Mouse (Mus musculus): ENCODE data around the gene Oaf. TPM values are rescaled to one million over a fixed set of nuclear protein-coding genes. Genes with fewer than 3 reads are reported as not detected.
A peak's percentile ranks its signal among the peaks of the same experiment; 100 is the strongest.

Gene Oaf
- polyA plus RNA-seq, 1 experiment from 2014 or later: 59.3 TPM

DNA sequence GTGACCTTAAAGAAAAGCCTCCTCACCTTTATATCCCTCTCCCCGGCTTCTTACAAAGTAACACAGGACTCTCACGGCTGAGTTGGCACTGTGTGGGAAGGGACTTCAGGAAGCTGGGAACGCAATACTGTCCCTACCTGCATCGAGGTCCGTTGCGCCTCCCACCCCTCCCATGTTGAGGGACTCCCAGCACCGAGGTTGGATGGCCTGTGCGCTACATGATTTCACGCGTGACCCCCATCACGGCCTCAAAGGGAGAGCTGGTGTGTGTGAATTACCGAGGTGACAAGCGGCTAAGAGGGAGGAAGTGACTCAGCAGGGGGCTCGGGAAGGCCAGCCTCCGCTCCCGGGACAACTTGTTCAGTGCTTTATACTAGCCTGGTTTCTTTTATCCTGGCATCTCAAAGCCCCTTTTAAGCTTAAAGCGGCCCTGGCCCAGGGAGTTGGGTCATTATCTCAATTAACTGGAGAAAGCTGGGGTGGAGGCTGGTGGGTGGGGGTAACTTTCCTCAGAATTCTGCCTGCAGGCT lies 31.1 kb upstream of the Oaf start:
- H3K9ac ChIP-seq (replicated peaks): no peak overlapping the region; the same call in 1 of the 2 replicates
- peaks cover 7% of the 10 kb centered on the region; the same call in 1 of the 2 replicates for H3K4me1 ChIP-seq (ENCODE audit: insufficient read depth)
- H3K27me3 ChIP-seq (ENCODE audit: insufficient read depth, low read length): peaks cover 33% of the 10 kb centered on the region
- H3K4me3 ChIP-seq (ENCODE audit: low read depth, low read length): no peak overlapping the region
- TF ChIP-seq CTCF (IDR thresholded peaks at IDR 0.05; ENCODE audit: low read depth) (no peak), EP300 (IDR thresholded peaks at IDR 0.05; ENCODE audit: low read depth) (no peak)
- ATAC-seq: no peak; the same call in 1 of the 2 replicates
- WGBS (ENCODE audit: insufficient replicate concordance): 7% methylated on average over 17 of the region's 17 CpGs
- no peak for DNase-seq
- H3K27ac ChIP-seq (ENCODE audit: low read depth): no peak overlapping the region
- H3K36me3 ChIP-seq (replicated peaks; ENCODE audit: insufficient read depth, low read length): no peaks in the 10 kb centered on the region
- H3K9me3 ChIP-seq (ENCODE audit: low read length): no peaks in the 10 kb centered on the region
- H3K4me2 ChIP-seq (ENCODE audit: low read depth, low read length): peak overlapping the region; percentile 45; the same call in 1 of the 2 replicates

DNA sequence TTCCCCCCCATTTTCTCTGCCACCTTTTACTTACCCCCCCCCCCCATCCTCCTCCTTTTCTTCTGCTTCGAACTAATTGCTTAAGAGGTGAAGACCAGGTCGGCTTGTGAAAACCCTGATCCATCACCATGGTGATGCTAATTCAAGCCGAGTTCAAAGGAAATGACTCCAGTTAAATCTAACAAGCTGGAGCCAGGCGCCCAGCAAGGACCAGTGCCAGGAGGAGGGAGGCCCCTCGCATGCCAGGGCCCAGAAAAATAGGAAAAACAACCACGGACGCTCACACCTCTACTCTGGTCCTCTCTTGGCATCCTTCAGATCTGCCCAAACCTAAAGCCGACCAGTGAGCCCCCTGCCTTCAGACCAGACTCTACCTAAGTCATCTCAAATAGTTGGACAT lies 29.5 kb upstream of the Oaf start:
- 39% methylated on average over 8 of the region's 8 CpGs for WGBS (ENCODE audit: insufficient replicate concordance)
- Histone ChIP-seq H3K9ac (replicated peaks) (no peak overlapping the region), H3K4me3 (ENCODE audit: low read depth, low read length) (no peak overlapping the region), H3K4me1 (ENCODE audit: insufficient read depth) (peaks cover 10% of the 10 kb centered on the region), H3K36me3 (replicated peaks; ENCODE audit: insufficient read depth, low read length) (no peaks in the 10 kb centered on the region), H3K4me2 (ENCODE audit: low read depth, low read length) (no peak overlapping the region), H3K27ac (ENCODE audit: low read depth) (no peak overlapping the region), H3K9me3 (ENCODE audit: low read length) (no peaks in the 10 kb centered on the region), H3K27me3 (ENCODE audit: insufficient read depth, low read length) (peaks cover 33% of the 10 kb centered on the region)
- no peak for TF ChIP-seq EP300 (IDR thresholded peaks at IDR 0.05; ENCODE audit: low read depth)
- no peak for TF ChIP-seq CTCF (IDR thresholded peaks at IDR 0.05; ENCODE audit: low read depth)
- ATAC-seq (no peak), DNase-seq (no peak)

DNA sequence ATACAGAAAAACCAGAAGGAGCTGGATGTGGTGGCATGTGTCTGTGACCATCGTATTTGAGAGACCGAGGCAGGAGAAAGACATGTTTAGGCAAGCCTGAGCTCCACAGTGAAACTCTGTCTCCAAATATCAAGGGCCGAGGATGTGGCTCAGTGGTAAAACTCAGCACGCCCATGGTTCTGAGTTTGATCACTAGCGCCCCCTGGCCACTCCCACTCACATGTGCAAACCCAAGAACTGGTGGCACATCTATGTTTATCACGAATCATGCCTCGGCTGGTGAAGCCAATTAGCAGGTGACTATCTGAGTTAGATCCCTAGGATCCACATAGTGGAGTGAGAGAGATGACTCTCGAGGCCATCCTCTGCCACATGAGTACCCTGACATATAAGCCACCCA lies 27.6 kb upstream of the Oaf start:
- ATAC-seq: no peak
- Histone ChIP-seq H3K4me2 (ENCODE audit: low read depth, low read length) (no peak overlapping the region), H3K4me3 (ENCODE audit: low read depth, low read length) (no peak overlapping the region), H3K9me3 (ENCODE audit: low read length) (no peaks in the 10 kb centered on the region), H3K27ac (ENCODE audit: low read depth) (no peak overlapping the region), H3K9ac (replicated peaks) (no peak overlapping the region), H3K4me1 (ENCODE audit: insufficient read depth) (peaks cover 10% of the 10 kb centered on the region), H3K27me3 (ENCODE audit: insufficient read depth, low read length) (peaks cover 33% of the 10 kb centered on the region), H3K36me3 (replicated peaks; ENCODE audit: insufficient read depth, low read length) (no peaks in the 10 kb centered on the region)
- 53% methylated on average over 8 of the region's 8 CpGs for WGBS (ENCODE audit: insufficient replicate concordance)
- TF ChIP-seq CTCF (IDR thresholded peaks at IDR 0.05; ENCODE audit: low read depth) (peak; percentile 79), EP300 (IDR thresholded peaks at IDR 0.05; ENCODE audit: low read depth) (no peak)
- peak; percentile 78 for DNase-seq

DNA sequence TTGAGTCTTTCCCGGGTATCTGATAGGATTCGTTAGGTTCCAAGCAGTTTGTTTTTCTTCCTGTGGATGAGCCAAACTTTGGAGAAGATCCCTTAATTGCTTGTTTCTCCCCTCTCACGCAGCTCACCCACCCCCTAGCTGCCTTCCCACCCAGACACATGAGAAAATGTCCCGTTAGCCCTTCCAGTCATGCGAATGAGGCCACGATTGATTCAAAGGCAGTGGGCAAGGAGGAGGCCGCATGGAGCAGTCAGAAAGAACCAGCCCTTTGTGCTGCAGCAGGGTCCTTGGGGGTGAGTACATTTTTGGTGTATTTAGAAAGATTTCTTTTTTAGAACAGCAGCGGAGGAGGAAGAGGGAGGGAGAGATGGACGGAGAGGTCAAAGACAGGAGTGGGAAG lies 25.5 kb upstream of the Oaf start:
- TF ChIP-seq EP300 (IDR thresholded peaks at IDR 0.05; ENCODE audit: low read depth) (no peak), CTCF (IDR thresholded peaks at IDR 0.05; ENCODE audit: low read depth) (no peak)
- Histone ChIP-seq H3K4me2 (ENCODE audit: low read depth, low read length) (no peak overlapping the region), H3K4me3 (ENCODE audit: low read depth, low read length) (no peak overlapping the region), H3K9ac (replicated peaks) (no peak overlapping the region; the same call in 1 of the 2 replicates), H3K36me3 (replicated peaks; ENCODE audit: insufficient read depth, low read length) (no peaks in the 10 kb centered on the region), H3K27me3 (ENCODE audit: insufficient read depth, low read length) (peaks cover 11% of the 10 kb centered on the region), H3K4me1 (ENCODE audit: insufficient read depth) (peaks cover 11% of the 10 kb centered on the region), H3K27ac (ENCODE audit: low read depth) (peak overlapping the region; percentile 96), H3K9me3 (ENCODE audit: low read length) (no peaks in the 10 kb centered on the region)
- 68% methylated on average over 9 of the region's 9 CpGs for WGBS (ENCODE audit: insufficient replicate concordance)
- ATAC-seq (no peak), DNase-seq (no peak)

DNA sequence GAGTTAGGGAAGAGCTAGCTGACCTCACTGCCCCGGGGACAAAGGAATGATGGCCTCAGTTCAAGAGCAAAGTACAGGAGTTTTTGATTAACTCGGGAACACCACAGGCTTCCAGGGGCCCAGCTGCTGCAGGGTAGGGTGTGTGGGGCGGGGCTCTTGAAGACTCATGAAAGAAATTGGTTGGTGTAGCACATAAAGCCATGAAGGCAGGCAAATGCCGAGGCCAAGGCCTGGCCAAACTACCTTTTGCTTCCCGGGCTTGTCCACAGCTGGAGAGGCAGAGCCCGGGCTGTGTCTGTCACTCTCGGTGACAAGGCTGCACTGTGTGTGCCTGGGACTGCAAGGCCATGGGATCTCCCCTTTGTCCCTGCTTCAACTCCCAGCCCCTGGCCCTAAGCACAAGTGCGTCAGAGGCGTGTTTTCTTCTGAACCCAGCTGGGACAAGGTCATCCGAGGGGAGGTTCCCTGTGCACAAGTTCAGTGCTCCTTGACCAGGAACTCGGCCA lies 24.3 kb upstream of the Oaf start:
- no peaks in the 10 kb centered on the region for H3K9me3 ChIP-seq (ENCODE audit: low read length)
- H3K4me3 ChIP-seq (ENCODE audit: low read depth, low read length): no peak overlapping the region
- H3K4me2 ChIP-seq (ENCODE audit: low read depth, low read length): no peak overlapping the region
- DNase-seq (peak; percentile 72), ATAC-seq (peak; percentile 91)
- peaks cover 9% of the 10 kb centered on the region for H3K4me1 ChIP-seq (ENCODE audit: insufficient read depth)
- no peak for TF ChIP-seq CTCF (IDR thresholded peaks at IDR 0.05; ENCODE audit: low read depth)
- TF ChIP-seq EP300 (IDR thresholded peaks at IDR 0.05; ENCODE audit: low read depth): peak; percentile 77
- WGBS (ENCODE audit: insufficient replicate concordance): 40% methylated on average over 11 of the region's 11 CpGs
- H3K27me3 ChIP-seq (ENCODE audit: insufficient read depth, low read length): no peaks in the 10 kb centered on the region
- peak overlapping the region; percentile 96 for H3K27ac ChIP-seq (ENCODE audit: low read depth)
- no peaks in the 10 kb centered on the region for H3K36me3 ChIP-seq (replicated peaks; ENCODE audit: insufficient read depth, low read length)
- no peak overlapping the region; the same call in 1 of the 2 replicates for H3K9ac ChIP-seq (replicated peaks)

DNA sequence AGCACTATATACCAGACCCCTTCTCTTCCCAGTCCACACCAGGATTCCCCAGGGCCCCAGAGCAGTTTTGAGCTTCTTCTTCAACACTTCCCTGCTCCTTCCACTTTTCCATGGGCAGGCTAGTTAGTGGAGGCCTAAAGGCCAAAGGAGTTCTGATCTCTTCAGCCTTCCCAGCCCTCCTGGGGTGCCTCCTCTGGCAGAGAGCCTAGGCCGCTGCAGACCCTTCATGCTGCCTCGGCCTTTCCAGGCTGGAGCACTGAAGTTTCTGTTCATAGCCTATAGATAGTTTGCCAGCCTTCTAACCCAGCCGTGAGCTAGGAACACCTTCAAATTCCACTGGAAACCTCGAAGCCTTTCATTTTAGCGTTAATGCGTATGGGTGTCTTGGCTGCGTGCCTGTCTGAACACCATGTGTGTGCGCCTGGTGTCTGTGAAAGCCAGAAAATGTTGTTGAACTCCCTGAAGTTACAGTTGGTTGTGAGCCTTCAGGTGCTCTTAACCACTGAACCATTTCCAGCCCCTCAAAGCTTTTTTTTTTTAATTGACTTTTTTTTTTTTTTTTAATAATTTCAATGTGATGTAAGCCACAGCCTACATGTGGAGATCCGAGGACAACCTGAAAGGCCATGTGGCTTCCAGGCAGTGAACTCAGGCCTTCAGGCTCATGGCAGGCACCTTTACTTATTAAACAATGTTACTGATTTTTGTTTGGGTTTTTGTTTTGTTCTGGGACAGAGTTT lies 23.3 kb upstream of the Oaf start:
- H3K4me3 ChIP-seq (ENCODE audit: low read depth, low read length): no peak overlapping the region
- H3K4me2 ChIP-seq (ENCODE audit: low read depth, low read length): no peak overlapping the region
- ATAC-seq (no peak), DNase-seq (no peak)
- peak overlapping the region; percentile 96 for H3K27ac ChIP-seq (ENCODE audit: low read depth)
- H3K4me1 ChIP-seq (ENCODE audit: insufficient read depth): peaks cover 9% of the 10 kb centered on the region
- no peaks in the 10 kb centered on the region for H3K27me3 ChIP-seq (ENCODE audit: insufficient read depth, low read length)
- H3K9me3 ChIP-seq (ENCODE audit: low read length): no peaks in the 10 kb centered on the region
- no peak for TF ChIP-seq CTCF (IDR thresholded peaks at IDR 0.05; ENCODE audit: low read depth)
- no peak for TF ChIP-seq EP300 (IDR thresholded peaks at IDR 0.05; ENCODE audit: low read depth)
- H3K9ac ChIP-seq (replicated peaks): peak overlapping the region; percentile 42; the same call in 1 of the 2 replicates
- 75% methylated on average over 9 of the region's 9 CpGs for WGBS (ENCODE audit: insufficient replicate concordance)
- H3K36me3 ChIP-seq (replicated peaks; ENCODE audit: insufficient read depth, low read length): no peaks in the 10 kb centered on the region
